Mouse (Mus musculus) testis, adult 2 months (tissue): Measurements from ENCODE around the gene Rapgef6. TPM values are rescaled to one million over a fixed set of nuclear protein-coding genes. Genes with fewer than 3 reads are reported as not detected.

ENCODE experiments used
- H3K27ac ChIP-seq: fragments of 200-500 bp; 2 replicates; pipeline ENCODE4 v1.5.1; 2012; ENCODE audit warnings: low read depth, low read length; ENCODE audit not compliant: control insufficient read depth, insufficient read depth
- H3K27me3 ChIP-seq: fragments of 200-500 bp; 2 replicates; pipeline ENCODE4 v1.6.1; 2012; ENCODE audit warnings: mild to moderate bottlenecking, low read length, moderate library complexity; ENCODE audit not compliant: control insufficient read depth, insufficient read depth
- H3K36me3 ChIP-seq: fragments of 200-500 bp; 2 replicates; pipeline ENCODE4 v1.6.1; 2012; ENCODE audit warnings: mild to moderate bottlenecking, low read length; ENCODE audit not compliant: control insufficient read depth, insufficient read depth
- H3K4me1 ChIP-seq: fragments of 200-500 bp; 2 replicates; pipeline ENCODE4 v1.6.1; 2012; ENCODE audit warnings: low read length; ENCODE audit not compliant: control insufficient read depth, insufficient read depth
- H3K4me3 ChIP-seq: fragments of 200-500 bp; 2 replicates; pipeline ENCODE4 v1.5.1; 2012; ENCODE audit warnings: low read depth, mild to moderate bottlenecking, low read length, moderate library complexity, mixed read lengths; ENCODE audit not compliant: control insufficient read depth
- CTCF ChIP-seq: fragments of 200-500 bp; IDR thresholded peaks from 2 replicates; pipeline ENCODE4 v1.5.1; 2012; ENCODE audit warnings: low read depth, mild to moderate bottlenecking, inconsistent platforms, low read length, moderate library complexity; ENCODE audit not compliant: control insufficient read depth, insufficient read depth, insufficient replicate concordance
- POLR2A ChIP-seq: fragments of 200-500 bp; IDR thresholded peaks from 2 replicates; pipeline ENCODE4 v1.6.1; 2012; ENCODE audit warnings: low read depth, mild to moderate bottlenecking, inconsistent platforms, low read length, moderate library complexity; ENCODE audit not compliant: control insufficient read depth
- polyA plus RNA-seq: library from polyadenylated mRNA; depleted of rRNA; stranded (reverse); fragments of >200 nt; gene quantifications from 2 replicates; pipeline ENCODE4 v1.2.3, GENCODE M21; 2012

Gene Rapgef6
- polyA plus RNA-seq, 1 experiment = 12.7 TPM

- H3K27ac ChIP-seq = no peak overlapping the region
- no peak for TF ChIP-seq CTCF
- TF ChIP-seq POLR2A = no peak
These were observed 11.2 kb downstream of the Rapgef6 start for GRCm38 (mm10) chr11:54533834-54534233.

GRCm38 (mm10) chr11:54534871-54535270 is 12.2 kb downstream of the Rapgef6 start:
- Histone ChIP-seq H3K27ac (no peak overlapping the region), H3K27me3 (no peaks in the 10 kb centered on the region), H3K36me3 (no peaks in the 10 kb centered on the region), H3K4me1 (no peaks in the 10 kb centered on the region), H3K4me3 (no peak overlapping the region)
- TF ChIP-seq POLR2A = no peak
- peak; percentile 34; the same call in 1 of the 2 replicates for TF ChIP-seq CTCF

More at GRCm38 (mm10) chr11:54533834-54534233, 11.2 kb downstream of the Rapgef6 start:
- H3K27me3 ChIP-seq = no peaks in the 10 kb centered on the region
- no peaks in the 10 kb centered on the region for H3K4me1 ChIP-seq
- no peak overlapping the region for H3K4me3 ChIP-seq
- no peaks in the 10 kb centered on the region for H3K36me3 ChIP-seq

- H3K36me3 ChIP-seq = no peaks in the 10 kb centered on the region
- no peak overlapping the region for H3K4me3 ChIP-seq
- H3K27ac ChIP-seq = no peak overlapping the region
- H3K27me3 ChIP-seq = no peaks in the 10 kb centered on the region
- no peaks in the 10 kb centered on the region for H3K4me1 ChIP-seq
- TF ChIP-seq POLR2A (no peak), CTCF (no peak)
These were observed 16.4 kb downstream of the Rapgef6 start for GRCm38 (mm10) chr11:54539031-54539430.

- no peak for TF ChIP-seq POLR2A
- TF ChIP-seq CTCF = no peak
- H3K36me3 ChIP-seq = no peaks in the 10 kb centered on the region
- no peak overlapping the region for H3K27ac ChIP-seq
- H3K27me3 ChIP-seq = no peaks in the 10 kb centered on the region
- no peak overlapping the region for H3K4me3 ChIP-seq
- H3K4me1 ChIP-seq = no peaks in the 10 kb centered on the region
These were observed 16.8 kb downstream of the Rapgef6 start for GRCm38 (mm10) chr11:54539486-54539885.

GRCm38 (mm10) chr11:54540328-54540727 is 17.7 kb downstream of the Rapgef6 start:
- no peaks in the 10 kb centered on the region for H3K36me3 ChIP-seq
- H3K4me3 ChIP-seq = no peak overlapping the region
- TF ChIP-seq CTCF (no peak), POLR2A (no peak)
- H3K27ac ChIP-seq = no peak overlapping the region
- H3K4me1 ChIP-seq = no peaks in the 10 kb centered on the region
- no peaks in the 10 kb centered on the region for H3K27me3 ChIP-seq

GRCm38 (mm10) chr11:54542414-54542813 is 19.8 kb downstream of the Rapgef6 start:
- no peaks in the 10 kb centered on the region for H3K4me1 ChIP-seq
- no peak overlapping the region for H3K27ac ChIP-seq
- H3K4me3 ChIP-seq = no peak overlapping the region
- no peak for TF ChIP-seq POLR2A
- no peak for TF ChIP-seq CTCF
- H3K36me3 ChIP-seq = no peaks in the 10 kb centered on the region
- no peaks in the 10 kb centered on the region for H3K27me3 ChIP-seq

- TF ChIP-seq CTCF = no peak
- TF ChIP-seq POLR2A = no peak
- no peak overlapping the region for H3K27ac ChIP-seq
- no peaks in the 10 kb centered on the region for H3K27me3 ChIP-seq
- H3K4me3 ChIP-seq = no peak overlapping the region
- no peaks in the 10 kb centered on the region for H3K4me1 ChIP-seq
- H3K36me3 ChIP-seq = no peaks in the 10 kb centered on the region
These were observed 32.3 kb downstream of the Rapgef6 start for GRCm38 (mm10) chr11:54554970-54555369.

- Histone ChIP-seq H3K4me3 (no peak overlapping the region), H3K4me1 (no peaks in the 10 kb centered on the region), H3K36me3 (no peaks in the 10 kb centered on the region), H3K27me3 (no peaks in the 10 kb centered on the region), H3K27ac (no peak overlapping the region)
- TF ChIP-seq POLR2A (no peak), CTCF (no peak)
These were observed 40.1 kb downstream of the Rapgef6 start for GRCm38 (mm10) chr11:54562761-54563160.
